Mouse (Mus musculus): Measurements from ENCODE around the gene Atg13. TPM values are rescaled to one million over a fixed set of nuclear protein-coding genes. Genes with fewer than 3 reads are reported as not detected.

Atg13 gene
- polyA plus RNA-seq, 1 experiment from 2014 or later, result 28.9 TPM

DNA sequence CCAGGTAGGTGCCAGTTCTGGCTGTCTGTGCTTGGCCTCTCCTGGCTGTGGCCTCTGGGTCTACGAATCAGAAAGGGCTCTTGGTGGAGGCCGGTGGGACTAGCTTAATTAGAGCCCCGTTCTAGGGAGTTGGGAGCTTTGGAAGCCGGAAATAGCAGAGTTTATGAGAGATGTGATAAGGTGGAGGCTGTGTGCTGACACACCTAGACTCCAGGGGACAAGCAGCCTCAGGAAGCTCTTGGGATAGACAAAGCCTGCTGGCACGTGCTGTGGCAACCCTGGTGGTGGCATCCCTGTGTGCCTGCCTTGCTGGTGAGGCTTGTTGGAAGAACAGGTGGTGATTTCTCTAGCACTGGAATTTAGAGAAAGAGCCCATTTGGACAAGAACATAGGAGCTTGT lies 55.0 kb downstream of the Atg13 start:
- H3K36me3 ChIP-seq (replicated peaks), result peaks cover 81% of the 10 kb centered on the region
- no peak overlapping the region for H3K4me3 ChIP-seq
- no peak for DNase-seq (ENCODE audit: low spot score)
- no peaks in the 10 kb centered on the region for H3K27me3 ChIP-seq (replicated peaks; ENCODE audit: low read depth, poor library complexity, severe bottlenecking)
- WGBS, result 89% methylated on average over 5 of the region's 5 CpGs
- H3K9me3 ChIP-seq, result no peaks in the 10 kb centered on the region
- H3K27ac ChIP-seq (replicated peaks), result no peak overlapping the region
- peaks cover 8% of the 10 kb centered on the region for H3K4me1 ChIP-seq

- Histone ChIP-seq H3K27ac (replicated peaks) (no peak overlapping the region), H3K9me3 (no peaks in the 10 kb centered on the region), H3K4me3 (no peak overlapping the region), H3K27me3 (replicated peaks; ENCODE audit: low read depth, poor library complexity, severe bottlenecking) (no peaks in the 10 kb centered on the region), H3K36me3 (replicated peaks) (peaks cover 59% of the 10 kb centered on the region), H3K4me1 (peaks cover 16% of the 10 kb centered on the region)
- DNase-seq (ENCODE audit: low spot score), result no peak
- WGBS, result 65% methylated on average over 6 of the region's 6 CpGs
Observed at GRCm38 (mm10) chr2:91652863-91653262, 57.5 kb downstream of the Atg13 start.

DNA sequence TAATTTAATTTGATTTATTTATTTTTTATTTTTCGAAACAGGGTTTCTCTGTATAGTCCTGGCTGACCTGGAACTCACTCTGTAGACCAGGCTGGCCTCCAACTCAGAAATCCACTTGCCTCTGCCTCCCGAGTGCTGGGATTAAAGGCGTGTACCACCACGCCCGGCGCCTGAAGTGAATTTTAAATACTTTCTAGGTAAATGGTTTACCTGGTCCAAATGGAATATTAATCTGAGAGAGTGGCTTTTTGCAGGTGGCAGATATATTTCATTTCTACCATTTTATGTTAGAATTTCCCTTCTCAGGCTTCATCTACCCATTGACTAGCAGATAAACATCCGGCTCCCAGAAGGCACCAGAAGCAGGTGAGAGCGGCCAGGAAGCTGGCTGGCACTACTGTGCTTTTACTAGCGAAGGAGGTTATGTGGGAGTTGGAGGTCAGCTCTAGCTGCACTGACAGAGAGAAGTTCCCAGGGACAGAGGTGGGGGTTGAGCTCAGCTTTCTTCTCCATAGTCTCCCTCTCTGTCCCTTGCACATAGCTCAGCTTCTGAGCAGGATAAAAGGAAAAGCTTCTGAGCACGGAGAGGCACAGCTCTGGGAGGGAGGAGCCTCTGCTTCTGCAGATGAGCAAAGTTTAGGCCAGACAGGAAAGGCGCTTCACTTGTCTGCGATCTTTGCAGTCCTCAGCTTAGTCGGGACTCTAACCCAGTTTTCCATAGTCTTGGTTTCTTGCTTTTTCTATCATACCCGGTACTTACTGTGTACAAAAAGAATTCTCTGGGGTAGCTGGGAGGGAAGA lies 58.7 kb downstream of the Atg13 start:
- Histone ChIP-seq H3K36me3 (replicated peaks) (peaks cover 59% of the 10 kb centered on the region), H3K4me3 (no peak overlapping the region; the same call in 1 of the 2 replicates), H3K9me3 (no peaks in the 10 kb centered on the region), H3K4me1 (peaks cover 16% of the 10 kb centered on the region), H3K27me3 (replicated peaks; ENCODE audit: low read depth, poor library complexity, severe bottlenecking) (no peaks in the 10 kb centered on the region), H3K27ac (replicated peaks) (no peak overlapping the region)
- no peak for DNase-seq (ENCODE audit: low spot score)
- WGBS, result 89% methylated on average over 14 of the region's 14 CpGs

- no peaks in the 10 kb centered on the region for H3K9me3 ChIP-seq
- H3K4me1 ChIP-seq, result peaks cover 16% of the 10 kb centered on the region
- peaks cover 59% of the 10 kb centered on the region for H3K36me3 ChIP-seq (replicated peaks)
- H3K27me3 ChIP-seq (replicated peaks; ENCODE audit: low read depth, poor library complexity, severe bottlenecking), result no peaks in the 10 kb centered on the region
- 17% methylated on average over 16 of the region's 16 CpGs for WGBS
- peak overlapping the region; percentile 96 for H3K4me3 ChIP-seq
- peak overlapping the region; percentile 91 for H3K27ac ChIP-seq (replicated peaks)
- no peak for DNase-seq (ENCODE audit: low spot score)
Observed at GRCm38 (mm10) chr2:91650360-91650995, 59.9 kb downstream of the Atg13 start.

DNA sequence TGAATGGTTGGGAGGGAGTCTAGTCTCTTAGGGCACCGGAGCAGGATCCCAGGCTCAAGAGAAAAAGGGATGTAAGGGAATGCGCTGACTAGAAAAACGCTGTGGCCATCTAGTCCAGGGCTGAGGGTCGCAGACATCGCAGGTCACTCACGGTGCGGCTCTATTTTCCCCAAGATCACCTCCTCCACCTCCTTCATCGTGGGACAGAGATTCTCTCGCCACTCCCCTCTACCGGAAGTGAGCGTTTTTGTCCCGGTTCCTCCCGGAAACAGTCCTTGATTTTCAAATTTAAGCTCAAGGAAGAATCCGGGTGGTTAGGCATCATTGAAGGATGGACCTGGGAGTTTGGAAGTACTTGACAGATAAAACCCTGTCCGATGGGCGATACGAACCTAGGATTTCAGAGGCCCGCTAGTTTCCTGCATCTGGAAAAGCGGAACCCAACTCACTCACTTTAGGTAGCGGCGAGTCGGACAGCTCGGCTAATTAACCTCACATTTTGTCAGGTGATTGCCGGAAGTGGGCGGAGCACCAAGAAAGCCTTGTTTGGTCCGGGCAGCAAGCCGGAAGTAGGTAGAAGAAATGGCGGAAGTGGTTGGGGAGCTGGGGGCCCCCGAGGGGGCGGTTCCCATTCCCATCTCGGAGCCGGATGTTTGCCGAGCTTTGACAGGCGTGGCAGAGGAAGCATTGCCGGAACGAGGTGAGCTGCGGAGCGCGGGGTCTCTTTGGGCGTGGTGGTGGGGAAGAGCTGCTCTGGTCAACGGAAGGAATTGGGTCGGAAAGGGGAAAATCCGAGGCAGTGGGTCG lies 60.6 kb downstream of the Atg13 start, which contains the start of the genes Zfp408 and Arhgap1:
Zfp408 (minus strand) TSS at position 239 of the 807 bp plus-strand sequence.
Arhgap1 (plus strand) TSS at position 308 of the 807 bp plus-strand sequence.
- Histone ChIP-seq H3K27ac (replicated peaks) (peak within 1 kb of the TSS; percentile 91), H3K27me3 (replicated peaks; ENCODE audit: low read depth, poor library complexity, severe bottlenecking) (no peaks in the 10 kb centered on the region), H3K9me3 (no peaks in the 10 kb centered on the region), H3K4me3 (peak within 1 kb of the TSS; percentile 96), H3K36me3 (replicated peaks) (peaks cover 59% of the 10 kb centered on the region), H3K4me1 (peaks cover 16% of the 10 kb centered on the region)
- WGBS, result under 1% methylated on average over 44 of the region's 44 CpGs
- DNase-seq (ENCODE audit: low spot score), result peak; percentile 98

DNA sequence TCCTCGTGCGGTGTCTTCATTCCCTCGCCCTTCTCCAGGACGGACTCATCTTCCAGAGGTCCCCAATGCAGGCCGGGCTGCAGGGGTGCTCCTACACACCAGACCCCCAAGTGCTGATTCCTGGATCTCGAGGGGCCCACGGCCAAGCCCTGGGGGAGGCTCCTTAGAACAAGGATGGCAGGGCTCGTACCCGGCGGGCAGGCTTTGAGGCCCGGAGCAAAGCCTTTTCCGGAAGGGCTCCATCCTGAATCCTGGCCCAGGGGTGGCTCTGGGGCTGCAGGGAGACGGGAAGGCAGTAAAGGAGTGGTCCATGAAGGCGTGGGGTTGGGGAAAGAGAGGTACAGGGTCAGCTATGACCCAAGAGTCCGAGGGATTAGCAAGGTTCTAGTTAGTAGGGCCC lies 61.2 kb downstream of the Atg13 start:
- Histone ChIP-seq H3K27ac (replicated peaks) (peak overlapping the region; percentile 91), H3K4me3 (peak overlapping the region; percentile 96), H3K27me3 (replicated peaks; ENCODE audit: low read depth, poor library complexity, severe bottlenecking) (no peaks in the 10 kb centered on the region), H3K4me1 (peaks cover 16% of the 10 kb centered on the region), H3K36me3 (replicated peaks) (peaks cover 59% of the 10 kb centered on the region), H3K9me3 (no peaks in the 10 kb centered on the region)
- 3% methylated on average over 15 of the region's 15 CpGs for WGBS
- peak; percentile 26 for DNase-seq (ENCODE audit: low spot score)

- no peak overlapping the region for H3K4me3 ChIP-seq
- DNase-seq (ENCODE audit: low spot score), result peak; percentile 63
- H3K9me3 ChIP-seq, result no peaks in the 10 kb centered on the region
- H3K4me1 ChIP-seq, result peaks cover 16% of the 10 kb centered on the region
- WGBS, result 25% methylated on average over 1 of the region's 1 CpGs
- no peaks in the 10 kb centered on the region for H3K27me3 ChIP-seq (replicated peaks; ENCODE audit: low read depth, poor library complexity, severe bottlenecking)
- no peak overlapping the region for H3K27ac ChIP-seq (replicated peaks)
- peaks cover 64% of the 10 kb centered on the region for H3K36me3 ChIP-seq (replicated peaks)
Observed at GRCm38 (mm10) chr2:91646733-91647132, 63.6 kb downstream of the Atg13 start.

GRCm38 (mm10) chr2:91645811-91646210 lies 64.6 kb downstream of the Atg13 start:
- no peak for DNase-seq (ENCODE audit: low spot score)
- 95% methylated on average over 11 of the region's 11 CpGs for WGBS
- Histone ChIP-seq H3K9me3 (no peaks in the 10 kb centered on the region), H3K4me3 (no peak overlapping the region), H3K4me1 (peaks cover 12% of the 10 kb centered on the region), H3K36me3 (replicated peaks) (peaks cover 66% of the 10 kb centered on the region), H3K27ac (replicated peaks) (no peak overlapping the region), H3K27me3 (replicated peaks; ENCODE audit: low read depth, poor library complexity, severe bottlenecking) (no peaks in the 10 kb centered on the region)

DNA sequence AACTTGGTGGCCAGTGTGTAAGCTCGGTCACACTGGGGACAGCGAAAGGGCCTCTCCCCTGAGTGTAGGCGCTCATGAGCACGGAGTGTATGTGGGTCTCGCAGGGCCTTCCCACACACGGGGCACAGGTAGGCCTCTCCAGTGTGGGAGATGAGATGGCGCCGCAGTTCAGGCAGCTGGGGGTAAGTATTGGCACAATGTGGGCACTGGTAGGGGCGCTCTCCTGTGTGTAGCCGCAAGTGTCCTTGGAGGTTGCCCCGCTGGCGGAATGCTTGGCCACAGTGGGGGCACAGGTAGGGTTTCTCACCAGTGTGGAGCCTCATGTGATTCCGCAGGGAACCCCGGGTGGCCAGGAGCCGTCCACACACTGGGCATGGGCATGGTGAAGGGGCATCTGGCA lies 65.0 kb downstream of the Atg13 start:
- DNase-seq (ENCODE audit: low spot score), result no peak
- Histone ChIP-seq H3K27me3 (replicated peaks; ENCODE audit: low read depth, poor library complexity, severe bottlenecking) (no peaks in the 10 kb centered on the region), H3K36me3 (replicated peaks) (peaks cover 66% of the 10 kb centered on the region), H3K27ac (replicated peaks) (no peak overlapping the region), H3K9me3 (no peaks in the 10 kb centered on the region), H3K4me3 (no peak overlapping the region), H3K4me1 (peaks cover 9% of the 10 kb centered on the region)
- WGBS, result 95% methylated on average over 15 of the region's 15 CpGs

DNA sequence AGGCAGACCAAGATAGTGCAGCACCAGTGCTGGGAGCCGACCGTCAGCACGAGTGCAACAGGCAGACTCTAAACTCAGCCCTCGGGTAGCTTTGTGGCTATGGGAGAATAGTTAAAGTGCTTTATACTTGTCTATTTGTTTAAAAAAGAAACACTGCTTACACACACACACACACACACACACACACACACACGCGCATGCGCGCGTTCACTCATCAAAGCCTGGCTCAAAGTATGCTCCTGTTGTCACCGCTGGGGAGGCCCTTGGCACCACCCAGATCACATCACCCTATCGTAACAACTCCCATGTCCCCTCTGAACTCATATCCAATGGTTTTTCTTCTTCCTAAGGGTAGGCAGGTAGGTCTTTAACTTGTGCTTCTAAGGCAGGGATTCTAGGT lies 66.4 kb downstream of the Atg13 start:
- Histone ChIP-seq H3K4me3 (no peak overlapping the region), H3K27ac (replicated peaks) (no peak overlapping the region), H3K4me1 (peaks cover 8% of the 10 kb centered on the region), H3K9me3 (no peaks in the 10 kb centered on the region), H3K27me3 (replicated peaks; ENCODE audit: low read depth, poor library complexity, severe bottlenecking) (no peaks in the 10 kb centered on the region), H3K36me3 (replicated peaks) (peaks cover 66% of the 10 kb centered on the region)
- 97% methylated on average over 11 of the region's 11 CpGs for WGBS
- no peak for DNase-seq (ENCODE audit: low spot score)

DNA sequence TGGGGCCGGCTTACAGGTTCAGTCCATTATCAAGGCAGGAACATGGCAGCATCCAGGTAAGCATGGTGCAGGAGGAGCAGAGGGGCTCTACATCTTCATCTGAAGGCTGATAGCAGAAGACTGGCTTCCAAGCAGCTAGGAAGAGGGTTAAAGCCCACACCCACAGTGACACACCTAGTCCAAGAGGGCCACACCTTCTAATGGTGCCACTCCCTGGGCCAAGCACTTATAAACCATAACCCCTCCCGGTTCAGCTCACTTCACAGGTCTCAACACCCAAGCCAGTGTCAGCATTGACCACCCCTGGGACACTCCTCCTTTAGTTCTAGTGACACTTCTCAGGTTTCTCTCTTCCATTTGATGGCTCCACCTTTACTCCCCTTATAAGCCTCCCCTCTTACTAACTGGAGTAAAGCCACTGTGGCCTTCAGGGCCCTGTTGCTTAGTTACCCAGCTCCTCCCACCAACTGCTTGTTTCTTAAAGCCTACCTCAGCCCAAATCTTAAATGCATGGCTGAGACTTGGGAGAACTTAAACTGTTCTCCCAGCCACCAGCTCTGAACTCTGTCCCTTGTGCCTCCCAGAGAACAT lies 67.5 kb downstream of the Atg13 start:
- Histone ChIP-seq H3K4me3 (no peak overlapping the region), H3K36me3 (replicated peaks) (peaks cover 64% of the 10 kb centered on the region), H3K4me1 (no peaks in the 10 kb centered on the region), H3K9me3 (no peaks in the 10 kb centered on the region), H3K27ac (replicated peaks) (no peak overlapping the region), H3K27me3 (replicated peaks; ENCODE audit: low read depth, poor library complexity, severe bottlenecking) (no peaks in the 10 kb centered on the region)
- WGBS, result 91% methylated on average over 2 of the region's 2 CpGs
- DNase-seq (ENCODE audit: low spot score), result no peak

- H3K4me1 ChIP-seq, result 0 out of 2 replicates have a peak, but pooled peaks cover 3% of the 10 kb centered on the region
Observed at GRCm38 (mm10) chr2:91638931-91639330, 71.4 kb downstream of the Atg13 start.

More at GRCm38 (mm10) chr2:91638931-91639330, 71.4 kb downstream of the Atg13 start:
- no peak for DNase-seq (ENCODE audit: low spot score)
- Histone ChIP-seq H3K36me3 (replicated peaks) (peaks cover 24% of the 10 kb centered on the region), H3K27ac (replicated peaks) (no peak overlapping the region), H3K4me3 (no peak overlapping the region), H3K27me3 (replicated peaks; ENCODE audit: low read depth, poor library complexity, severe bottlenecking) (no peaks in the 10 kb centered on the region), H3K9me3 (no peaks in the 10 kb centered on the region)
- whole genome bisulfite sequencing, result 87% methylated on average over 6 of the region's 6 CpGs

Data from embryonic facial prominence, embryonic 10.5 days (tissue).